Mouse (Mus musculus) limb, embryonic 11.5 days (tissue): ENCODE data around the gene Uspl1. TPM values are rescaled to one million over a fixed set of nuclear protein-coding genes. Genes with fewer than 3 reads are reported as not detected.

Source experiments
- ATAC-seq: fragments of 200-750 bp; cut with Nextera tagmentation; 2 replicates; pipeline ENCODE4 v1.8.0; 2017; ENCODE audit warnings: low read depth; ENCODE audit not compliant: insufficient number of reproducible peaks, low FRiP score, low TSS enrichment
- DNase-seq: peaks from one replicate; pipeline ENCODE4 v3.0.0-alpha.2; 2015; ENCODE audit warnings: low spot score
- H3K27ac ChIP-seq: fragments of 300-500 bp; sonication (generic); replicated peaks from 2 replicates; pipeline ENCODE4 v1.5.1; 2014; ENCODE audit warnings: low read depth, mild to moderate bottlenecking, low read length
- H3K27me3 ChIP-seq: fragments of 300-500 bp; sonication (generic); 2 replicates; pipeline ENCODE4 v1.6.1; 2014; ENCODE audit warnings: mild to moderate bottlenecking, low read length, mixed read lengths; ENCODE audit not compliant: control insufficient read depth, insufficient read depth
- H3K36me3 ChIP-seq: fragments of 300-500 bp; sonication (generic); 2 replicates; pipeline ENCODE4 v1.6.1; 2014; ENCODE audit warnings: mild to moderate bottlenecking, low read length, moderate library complexity, mixed read lengths; ENCODE audit not compliant: control insufficient read depth, insufficient read depth
- H3K4me1 ChIP-seq: fragments of 300-500 bp; sonication (generic); 2 replicates; pipeline ENCODE4 v1.6.1; 2014; ENCODE audit warnings: low read length, mixed read lengths; ENCODE audit not compliant: control insufficient read depth, insufficient read depth
- H3K4me2 ChIP-seq: fragments of 300-500 bp; sonication (generic); 2 replicates; pipeline ENCODE4 v1.6.1; 2014; ENCODE audit warnings: low read depth, mild to moderate bottlenecking, moderate library complexity; ENCODE audit not compliant: severe bottlenecking
- H3K4me3 ChIP-seq: fragments of 300-500 bp; sonication (generic); 2 replicates; pipeline ENCODE4 v1.5.1; 2014; ENCODE audit warnings: low read depth, low read length
- H3K9ac ChIP-seq: fragments of 300-500 bp; sonication (generic); 2 replicates; pipeline ENCODE4 v1.6.1; 2014; ENCODE audit warnings: mild to moderate bottlenecking, low read length
- H3K9me3 ChIP-seq: fragments of 300-500 bp; sonication (generic); 2 replicates; pipeline ENCODE4 v1.6.1; 2016; ENCODE audit warnings: low read length; ENCODE audit not compliant: control insufficient read depth
- WGBS: fragments of 180-500 bp; shearing (Covaris S2); extraction: QIAGEN DNeasy Blood & Tissue Kit; methylation state at CpG from one replicate; pipeline ENCODE4 v1.1.7; 2014; 5-methylcytosine and 5-hydroxymethylcytosine counted together
- polyA plus RNA-seq: library from polyadenylated mRNA; unstranded; fragments of >200 nt; fragmentation: Nextera tagmentation; extraction: Ambion mirVana; gene quantifications from 2 replicates; pipeline ENCODE4 v1.2.1, GENCODE M21; 2014

Uspl1 gene
- polyA plus RNA-seq, 1 experiment from 2014 or later: 81.8 TPM

- ATAC-seq (peak; percentile 98), DNase-seq (peak; percentile 100)
- H3K4me1 ChIP-seq: 0 out of 2 replicates have a peak, but pooled peaks cover 2% of the 10 kb centered on the region
- peak overlapping the region; percentile 28; the same call in 1 of the 2 replicates for H3K4me2 ChIP-seq
- H3K36me3 ChIP-seq: no peaks in the 10 kb centered on the region
- peak overlapping the region; percentile 60 for H3K27ac ChIP-seq
- H3K9me3 ChIP-seq: no peaks in the 10 kb centered on the region
- peak overlapping the region; percentile 36 for H3K4me3 ChIP-seq
- peak overlapping the region; percentile 56 for H3K9ac ChIP-seq
- WGBS: 3% methylated on average over 55 of the region's 55 CpGs
- no peaks in the 10 kb centered on the region for H3K27me3 ChIP-seq
Measured at GRCm38 (mm10) chr5:149228700-149229618, 44.8 kb downstream of the Uspl1 start.

GRCm38 (mm10) chr5:149229619-149230339, 45.6 kb downstream of the Uspl1 start:
- H3K4me2 ChIP-seq: peak overlapping the region; percentile 27
- no peaks in the 10 kb centered on the region for H3K9me3 ChIP-seq
- ATAC-seq (peak; percentile 13), DNase-seq (no peak)
- H3K4me3 ChIP-seq: peak overlapping the region; percentile 36
- H3K9ac ChIP-seq: peak overlapping the region; percentile 56
- no peaks in the 10 kb centered on the region for H3K36me3 ChIP-seq
- H3K27ac ChIP-seq: peak overlapping the region; percentile 60
- WGBS: 72% methylated on average over 18 of the region's 18 CpGs
- no peaks in the 10 kb centered on the region for H3K4me1 ChIP-seq
- H3K27me3 ChIP-seq: no peaks in the 10 kb centered on the region

- 86% methylated on average over 7 of the region's 7 CpGs for WGBS
- Histone ChIP-seq H3K36me3 (no peaks in the 10 kb centered on the region), H3K27ac (no peak overlapping the region), H3K27me3 (no peaks in the 10 kb centered on the region), H3K4me1 (no peaks in the 10 kb centered on the region), H3K9ac (no peak overlapping the region), H3K4me2 (no peak overlapping the region), H3K9me3 (no peaks in the 10 kb centered on the region), H3K4me3 (no peak overlapping the region)
- ATAC-seq (no peak), DNase-seq (no peak)
Measured at GRCm38 (mm10) chr5:149235002-149235401, 50.9 kb downstream of the Uspl1 start.

GRCm38 (mm10) chr5:149237221-149237950, 53.2 kb downstream of the Uspl1 start:
- Histone ChIP-seq H3K4me1 (no peaks in the 10 kb centered on the region), H3K27me3 (no peaks in the 10 kb centered on the region), H3K27ac (no peak overlapping the region), H3K9me3 (0 out of 2 replicates have a peak, but pooled peaks cover 3% of the 10 kb centered on the region), H3K4me3 (no peak overlapping the region), H3K4me2 (no peak overlapping the region), H3K9ac (no peak overlapping the region), H3K36me3 (no peaks in the 10 kb centered on the region)
- ATAC-seq (no peak), DNase-seq (no peak)
- WGBS: 86% methylated on average over 24 of the region's 24 CpGs

GRCm38 (mm10) chr5:149242467-149242866, 58.3 kb downstream of the Uspl1 start:
- no peak overlapping the region for H3K4me2 ChIP-seq
- ATAC-seq (no peak), DNase-seq (no peak)
- H3K27me3 ChIP-seq: no peaks in the 10 kb centered on the region
- H3K4me1 ChIP-seq: no peaks in the 10 kb centered on the region
- H3K9me3 ChIP-seq: 0 out of 2 replicates have a peak, but pooled peaks cover 3% of the 10 kb centered on the region
- 93% methylated on average over 5 of the region's 5 CpGs for WGBS
- no peak overlapping the region for H3K9ac ChIP-seq
- H3K4me3 ChIP-seq: no peak overlapping the region
- H3K27ac ChIP-seq: no peak overlapping the region
- no peaks in the 10 kb centered on the region for H3K36me3 ChIP-seq

GRCm38 (mm10) chr5:149243053-149243452, 58.9 kb downstream of the Uspl1 start:
- Histone ChIP-seq H3K9ac (no peak overlapping the region), H3K36me3 (no peaks in the 10 kb centered on the region), H3K4me2 (no peak overlapping the region), H3K9me3 (0 out of 2 replicates have a peak, but pooled peaks cover 3% of the 10 kb centered on the region), H3K27ac (no peak overlapping the region), H3K4me3 (no peak overlapping the region), H3K4me1 (no peaks in the 10 kb centered on the region), H3K27me3 (no peaks in the 10 kb centered on the region)
- no peak for DNase-seq
- 42% methylated on average over 5 of the region's 5 CpGs for WGBS
- ATAC-seq: no peak

GRCm38 (mm10) chr5:149245391-149245964, 61.3 kb downstream of the Uspl1 start:
- H3K4me2 ChIP-seq: peak overlapping the region; percentile 45; the same call in 1 of the 2 replicates
- H3K27me3 ChIP-seq: no peaks in the 10 kb centered on the region
- no peaks in the 10 kb centered on the region for H3K4me1 ChIP-seq
- DNase-seq (no peak), ATAC-seq (no peak)
- no peak overlapping the region for H3K4me3 ChIP-seq
- H3K9ac ChIP-seq: no peak overlapping the region
- H3K27ac ChIP-seq: no peak overlapping the region
- H3K9me3 ChIP-seq: 0 out of 2 replicates have a peak, but pooled peaks cover 3% of the 10 kb centered on the region
- WGBS: 52% methylated on average over 9 of the region's 9 CpGs
- no peaks in the 10 kb centered on the region for H3K36me3 ChIP-seq
